Mouse (Mus musculus) G1E (cell line): ENCODE data around the gene Dnm2. TPM values are rescaled to one million over a fixed set of nuclear protein-coding genes. Genes with fewer than 3 reads are reported as not detected.

ENCODE experiments used
- ATAC-seq: 2 replicates; pipeline ENCODE4 v1.8.0; 2016; ENCODE audit warnings: mild to moderate bottlenecking; ENCODE audit not compliant: insufficient number of reproducible peaks, poor library complexity, low FRiP score, severe bottlenecking; ENCODE audit errors: extremely low read depth
- DNase-seq: peaks from one replicate; pipeline ENCODE4 v3.0.0; 2012; ENCODE audit warnings: low spot score
- H3K27me3 ChIP-seq: 2 replicates; pipeline ENCODE4 v1.6.1; 2012; ENCODE audit warnings: mild to moderate bottlenecking, low read length, inconsistent platforms; ENCODE audit not compliant: insufficient read depth
- H3K36me3 ChIP-seq: replicated peaks from 2 replicates; pipeline ENCODE3; 2012; ENCODE audit warnings: mild to moderate bottlenecking, inconsistent platforms
- H3K4me1 ChIP-seq: 2 replicates; pipeline ENCODE4 v1.6.1; 2012; ENCODE audit warnings: low read depth, low read length, inconsistent platforms, mixed read lengths; ENCODE audit not compliant: insufficient read depth
- H3K4me3 ChIP-seq: 2 replicates; pipeline ENCODE4 v1.5.1; 2012; ENCODE audit warnings: low read depth, mild to moderate bottlenecking, inconsistent platforms, low read length, moderate library complexity, mixed read lengths
- H3K9me3 ChIP-seq: replicated peaks from 2 replicates; pipeline ENCODE4 v1.6.1; 2012; ENCODE audit warnings: inconsistent platforms
- CTCF ChIP-seq: IDR thresholded peaks from 2 replicates; pipeline ENCODE4 v1.5.1; 2012; ENCODE audit warnings: low read depth, low read length, inconsistent platforms, mixed read lengths
- GATA1 ChIP-seq: IDR thresholded peaks from 2 replicates; pipeline ENCODE4 v1.6.1; 2012; ENCODE audit warnings: borderline replicate concordance, low read length, inconsistent platforms, mixed read lengths
- GATA2 ChIP-seq: IDR thresholded peaks from 2 replicates; pipeline ENCODE4 v1.6.1; 2012; ENCODE audit warnings: low read depth, low read length, inconsistent platforms, borderline replicate concordance
- POLR2AphosphoS5 ChIP-seq: IDR thresholded peaks from 2 replicates; pipeline ENCODE4 v1.6.1; 2012; ENCODE audit warnings: low read depth, low read length, inconsistent platforms; ENCODE audit not compliant: insufficient replicate concordance
- TAL1 ChIP-seq: conservative IDR thresholded peaks from 2 replicates; pipeline ENCODE4 v1.6.1; 2012; ENCODE audit warnings: low read depth, low read length, inconsistent platforms, mixed read lengths
- polyA plus RNA-seq: library from polyadenylated mRNA; stranded (reverse); fragments of >175 nt; gene quantifications from 2 replicates; pipeline ENCODE4 v1.2.3, GENCODE M21; 2012
- total RNA-seq, 2 experiments: library from RNA; stranded (forward) in 1 of 2; stranded (reverse) in 1 of 2; fragments of 200-1000 nt in 1 of 2; fragments of >200 nt in 1 of 2; fragmentation: Nextera tagmentation in 1 of 2; gene quantifications; 2 replicates each; pipeline ENCODE4 v1.2.3; 2014 to 2017

The Dnm2 gene
- total and polyA plus RNA-seq, 3 experiments = 72.7 to 427 (median 214) TPM

- TF ChIP-seq CTCF = no peak
- TF ChIP-seq POLR2AphosphoS5 = no peak
- no peak for TF ChIP-seq GATA2
- no peak for TF ChIP-seq TAL1
- no peak for TF ChIP-seq GATA1
- ATAC-seq (no peak), DNase-seq (no peak)
- Histone ChIP-seq H3K4me1 (peaks cover 61% of the 10 kb centered on the region), H3K36me3 (peaks cover 88% of the 10 kb centered on the region), H3K9me3 (no peaks in the 10 kb centered on the region), H3K4me3 (no peak overlapping the region), H3K27me3 (no peaks in the 10 kb centered on the region)
Observed at GRCm38 (mm10) chr9:21435777-21436635, 11.3 kb downstream of the Dnm2 start.

- Histone ChIP-seq H3K4me1 (peaks cover 57% of the 10 kb centered on the region), H3K9me3 (no peaks in the 10 kb centered on the region), H3K36me3 (peaks cover 87% of the 10 kb centered on the region), H3K4me3 (no peak overlapping the region), H3K27me3 (no peaks in the 10 kb centered on the region)
- no peak for DNase-seq
- no peak for ATAC-seq
- TF ChIP-seq TAL1 (no peak), POLR2AphosphoS5 (no peak), GATA2 (no peak), CTCF (no peak), GATA1 (no peak)
Observed at GRCm38 (mm10) chr9:21437577-21437976, 12.9 kb downstream of the Dnm2 start.

- Histone ChIP-seq H3K27me3 (no peaks in the 10 kb centered on the region), H3K4me1 (peaks cover 57% of the 10 kb centered on the region), H3K4me3 (no peak overlapping the region), H3K36me3 (peaks cover 90% of the 10 kb centered on the region), H3K9me3 (no peaks in the 10 kb centered on the region)
- ATAC-seq = no peak
- no peak for TF ChIP-seq GATA2
- no peak for TF ChIP-seq GATA1
- TF ChIP-seq TAL1 = no peak
- no peak for TF ChIP-seq POLR2AphosphoS5
- no peak for TF ChIP-seq CTCF
- no peak for DNase-seq
Observed at GRCm38 (mm10) chr9:21438219-21438618, 13.5 kb downstream of the Dnm2 start.

- ATAC-seq (no peak), DNase-seq (peak; percentile 48)
- peaks cover 85% of the 10 kb centered on the region for H3K36me3 ChIP-seq
- no peaks in the 10 kb centered on the region for H3K27me3 ChIP-seq
- H3K4me1 ChIP-seq = peaks cover 50% of the 10 kb centered on the region
- TF ChIP-seq CTCF (no peak), GATA1 (no peak), POLR2AphosphoS5 (no peak), GATA2 (no peak), TAL1 (no peak)
- H3K9me3 ChIP-seq = no peaks in the 10 kb centered on the region
- no peak overlapping the region for H3K4me3 ChIP-seq
Observed at GRCm38 (mm10) chr9:21439456-21439855, 14.7 kb downstream of the Dnm2 start.

- ATAC-seq (no peak), DNase-seq (no peak)
- Histone ChIP-seq H3K27me3 (no peaks in the 10 kb centered on the region), H3K9me3 (no peaks in the 10 kb centered on the region), H3K4me1 (peaks cover 50% of the 10 kb centered on the region), H3K36me3 (peaks cover 87% of the 10 kb centered on the region), H3K4me3 (no peak overlapping the region)
- TF ChIP-seq TAL1 (no peak), GATA2 (no peak), POLR2AphosphoS5 (no peak), GATA1 (no peak), CTCF (no peak)
Observed at GRCm38 (mm10) chr9:21439914-21440313, 15.2 kb downstream of the Dnm2 start.

- H3K36me3 ChIP-seq = peaks cover 87% of the 10 kb centered on the region
- no peaks in the 10 kb centered on the region for H3K9me3 ChIP-seq
- H3K27me3 ChIP-seq = no peaks in the 10 kb centered on the region
- no peak for TF ChIP-seq POLR2AphosphoS5
- TF ChIP-seq GATA2 = no peak
- ATAC-seq (no peak), DNase-seq (no peak)
- H3K4me1 ChIP-seq = peaks cover 48% of the 10 kb centered on the region
- no peak overlapping the region for H3K4me3 ChIP-seq
Observed at GRCm38 (mm10) chr9:21440387-21440786, 15.7 kb downstream of the Dnm2 start.

GRCm38 (mm10) chr9:21443853-21444252, 19.1 kb downstream of the Dnm2 start:
- no peak for DNase-seq
- H3K4me3 ChIP-seq = no peak overlapping the region
- no peaks in the 10 kb centered on the region for H3K27me3 ChIP-seq
- H3K36me3 ChIP-seq = peaks cover 93% of the 10 kb centered on the region
- no peaks in the 10 kb centered on the region for H3K9me3 ChIP-seq
- ATAC-seq = no peak
- peaks cover 28% of the 10 kb centered on the region for H3K4me1 ChIP-seq
- TF ChIP-seq GATA1 (no peak), TAL1 (no peak), CTCF (no peak), POLR2AphosphoS5 (no peak), GATA2 (no peak)
